Mouse (Mus musculus) stomach, postnatal 0 days (tissue): ENCODE results near the gene Zg16. TPM values are rescaled to one million over a fixed set of nuclear protein-coding genes. Genes with fewer than 3 reads are reported as not detected.
A peak's percentile ranks its signal among the peaks of the same experiment; 100 is the strongest.

Source experiments
- ATAC-seq: fragments of 200-750 bp; cut with Nextera tagmentation; 2 replicates; pipeline ENCODE4 v1.8.0; 2017; ENCODE audit not compliant: low FRiP score, low TSS enrichment
- DNase-seq: peaks from one replicate; pipeline ENCODE4 v3.0.0-alpha.2; 2016; ENCODE audit warnings: low spot score
- H3K27ac ChIP-seq: fragments of 300-500 bp; sonication (generic); replicated peaks from 2 replicates; pipeline ENCODE4 v1.5.1; 2014; ENCODE audit warnings: mild to moderate bottlenecking, control low read depth
- H3K27me3 ChIP-seq: fragments of 300-500 bp; sonication (generic); 2 replicates; pipeline ENCODE4 v1.6.1; 2014; ENCODE audit warnings: low read length; ENCODE audit not compliant: control insufficient read depth, insufficient read depth
- H3K36me3 ChIP-seq: fragments of 300-500 bp; sonication (generic); 2 replicates; pipeline ENCODE4 v1.6.1; 2014; ENCODE audit warnings: low read length, mixed read lengths; ENCODE audit not compliant: control insufficient read depth, insufficient read depth
- H3K4me1 ChIP-seq: fragments of 300-500 bp; sonication (generic); replicated peaks from 2 replicates; pipeline ENCODE4 v1.6.1; 2014; ENCODE audit warnings: antibody characterized with exemption; ENCODE audit not compliant: control insufficient read depth, insufficient read depth
- H3K4me2 ChIP-seq: fragments of 300-500 bp; sonication (generic); replicated peaks from 2 replicates; pipeline ENCODE4 v1.6.1; 2014; ENCODE audit warnings: low read depth, mild to moderate bottlenecking, control low read depth, moderate library complexity
- H3K4me3 ChIP-seq: fragments of 300-500 bp; sonication (generic); 2 replicates; pipeline ENCODE4 v1.5.1; 2014; ENCODE audit warnings: low read depth, low read length, control low read depth
- H3K9ac ChIP-seq: fragments of 300-500 bp; sonication (generic); 2 replicates; pipeline ENCODE4 v1.6.1; 2014; ENCODE audit warnings: mild to moderate bottlenecking, low read length, control low read depth, mixed read lengths
- H3K9me3 ChIP-seq: fragments of 300-500 bp; sonication (generic); 2 replicates; pipeline ENCODE4 v1.6.1; 2016; ENCODE audit warnings: low read length; ENCODE audit not compliant: control insufficient read depth
- CTCF ChIP-seq: IDR thresholded peaks from 2 replicates; pipeline ENCODE4 v1.5.1; 2016; ENCODE audit warnings: antibody characterized with exemption, low read depth, mild to moderate bottlenecking, moderate library complexity
- EP300 ChIP-seq: optimal IDR thresholded peaks from 2 replicates; pipeline ENCODE3; 2016; ENCODE audit warnings: antibody characterized with exemption
- WGBS: fragments of 180-500 bp; shearing (Covaris S2); extraction: QIAGEN DNeasy Blood & Tissue Kit; methylation state at CpG from one replicate; pipeline ENCODE4 v1.1.7; 2014; 5-methylcytosine and 5-hydroxymethylcytosine counted together
- polyA plus RNA-seq: library from polyadenylated mRNA; unstranded; fragments of >200 nt; fragmentation: Nextera tagmentation; extraction: Ambion mirVana; gene quantifications from 2 replicates; pipeline ENCODE4 v1.2.1, GENCODE M21; 2015

Gene Zg16
- polyA plus RNA-seq, 1 experiment from 2014 or later, result 1.8 TPM

GRCm38 (mm10) chr7:127121911-127122270 lies 34.8 kb upstream of the Zg16 start, which contains the start of gene Qprt:
Gene Qprt (minus strand): TSS chr7:127122226.
- Histone ChIP-seq H3K4me3 (no peak within 1 kb of the TSS), H3K27me3 (no peaks in the 10 kb centered on the region), H3K27ac (no peak within 1 kb of the TSS), H3K9ac (no peak within 1 kb of the TSS), H3K4me2 (no peak within 1 kb of the TSS), H3K9me3 (no peaks in the 10 kb centered on the region), H3K36me3 (no peaks in the 10 kb centered on the region), H3K4me1 (no peaks in the 10 kb centered on the region)
- TF ChIP-seq CTCF, result no peak
- no peak for TF ChIP-seq EP300
- WGBS, result 24% methylated on average over 7 of the region's 7 CpGs
- DNase-seq (no peak), ATAC-seq (no peak)

- Histone ChIP-seq H3K9me3 (no peaks in the 10 kb centered on the region), H3K4me2 (no peak overlapping the region), H3K27ac (no peak overlapping the region), H3K27me3 (no peaks in the 10 kb centered on the region), H3K4me3 (no peak overlapping the region), H3K36me3 (no peaks in the 10 kb centered on the region), H3K4me1 (no peaks in the 10 kb centered on the region), H3K9ac (no peak overlapping the region)
- ATAC-seq (no peak), DNase-seq (no peak)
- TF ChIP-seq EP300 (no peak), CTCF (no peak)
- WGBS, result 23% methylated on average over 21 of the region's 21 CpGs
Observed at GRCm38 (mm10) chr7:127121061-127121910, 34.2 kb upstream of the Zg16 start.

- Histone ChIP-seq H3K9me3 (no peaks in the 10 kb centered on the region), H3K4me1 (no peaks in the 10 kb centered on the region), H3K4me2 (no peak overlapping the region), H3K4me3 (no peak overlapping the region), H3K36me3 (no peaks in the 10 kb centered on the region), H3K27ac (no peak overlapping the region), H3K9ac (no peak overlapping the region), H3K27me3 (no peaks in the 10 kb centered on the region)
- DNase-seq (no peak), ATAC-seq (no peak)
- TF ChIP-seq CTCF (no peak), EP300 (no peak)
- 57% methylated on average over 14 of the region's 14 CpGs for WGBS
Observed at GRCm38 (mm10) chr7:127118671-127119445, 31.7 kb upstream of the Zg16 start.

GRCm38 (mm10) chr7:127117948-127118347 lies 30.8 kb upstream of the Zg16 start:
- Histone ChIP-seq H3K27me3 (no peaks in the 10 kb centered on the region), H3K4me2 (no peak overlapping the region), H3K27ac (no peak overlapping the region), H3K9me3 (no peaks in the 10 kb centered on the region), H3K4me1 (no peaks in the 10 kb centered on the region), H3K9ac (no peak overlapping the region), H3K4me3 (no peak overlapping the region), H3K36me3 (no peaks in the 10 kb centered on the region)
- TF ChIP-seq EP300, result no peak
- peak; percentile 60 for TF ChIP-seq CTCF
- DNase-seq (peak; percentile 52), ATAC-seq (peak; percentile 55)
- 23% methylated on average over 5 of the region's 5 CpGs for WGBS

- WGBS, result 62% methylated on average over 11 of the region's 11 CpGs
- no peak overlapping the region for H3K27ac ChIP-seq
- no peak for ATAC-seq
- no peak for DNase-seq
- H3K27me3 ChIP-seq, result no peaks in the 10 kb centered on the region
- H3K36me3 ChIP-seq, result no peaks in the 10 kb centered on the region
- no peaks in the 10 kb centered on the region for H3K9me3 ChIP-seq
- no peaks in the 10 kb centered on the region for H3K4me1 ChIP-seq
- H3K4me3 ChIP-seq, result no peak overlapping the region
- no peak overlapping the region for H3K4me2 ChIP-seq
- no peak for TF ChIP-seq EP300
- H3K9ac ChIP-seq, result no peak overlapping the region
Observed at GRCm38 (mm10) chr7:127116331-127116935, 29.3 kb upstream of the Zg16 start.
